9 mouse cellular contexts compared by ENCODE assay signal in the genomic region with DNA sequence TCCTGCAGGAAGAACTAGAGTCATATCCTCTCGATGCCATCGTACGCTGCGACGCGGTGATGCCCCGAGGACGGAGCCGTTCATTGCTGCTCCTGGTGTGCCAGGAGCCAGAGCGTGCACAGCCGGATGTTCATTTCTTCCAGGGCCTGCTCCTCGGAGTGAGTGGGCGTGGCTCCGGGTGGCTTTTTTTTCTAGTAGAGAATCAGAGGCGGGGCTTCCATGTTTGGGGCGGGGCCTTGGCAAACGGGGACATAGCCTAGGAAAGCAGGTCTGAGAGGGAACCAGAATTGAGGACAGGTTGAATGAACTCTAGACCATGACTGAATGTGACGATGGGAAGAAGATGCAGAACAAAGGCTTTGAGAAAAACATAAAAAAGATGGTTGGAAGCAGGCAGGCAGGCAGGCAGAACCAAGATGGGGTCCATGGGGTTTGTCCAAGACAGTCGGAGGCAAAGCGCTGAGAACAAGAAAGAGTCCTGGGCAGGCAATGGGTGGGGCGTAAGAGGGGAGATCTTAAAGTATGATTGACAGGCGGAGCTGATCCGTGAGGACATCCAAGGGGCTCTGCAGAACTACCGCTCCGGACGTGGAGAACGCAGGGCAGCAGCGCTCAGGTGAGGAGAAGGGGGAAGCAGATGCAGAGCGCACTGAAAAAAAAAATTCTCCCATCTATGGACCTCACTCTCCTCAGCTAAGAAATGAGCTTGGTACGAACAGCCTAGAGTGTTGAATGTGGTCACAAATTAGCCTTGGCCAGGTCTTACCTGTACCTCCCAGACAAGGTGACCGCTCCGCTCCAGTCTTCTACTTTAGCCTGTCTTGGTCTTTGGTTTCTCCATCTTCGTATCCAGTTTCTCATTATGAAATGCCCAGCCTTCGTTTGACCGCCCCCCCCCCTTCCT. TPM values are rescaled to one million over a fixed set of nuclear protein-coding genes. Genes with fewer than 3 reads are reported as not detected.
DNase-seq lines count a peak whose midpoint lies in the region; ATAC-seq and TF ChIP-seq lines count a peak whose summit lies in the region.
"Had no signal": no experiment of that assay in that cellular context is flagged by ENCODE, and none has a peak within 500 bp of the region (broad histone marks: within the 10 kb centered on the region; RNA-seq: fewer than 3 reads in every experiment).

No protein-coding gene starts in this region.

- ATAC-seq in CD4-positive, CD25-positive, alpha-beta regulatory T cell, adult 4 months, result peak; percentile 69
- peak; percentile 22 for ATAC-seq in heart, postnatal 0 days (ENCODE audit: insufficient read depth, low read depth)
- peak; percentile 34; the same call in 1 of the 2 replicates for ATAC-seq in liver, postnatal 0 days
- peak; percentile 61 for ATAC-seq in neural tube, embryonic 13.5 days (ENCODE audit: low read depth)

- TF ChIP-seq EP300 in heart, postnatal 0 days (IDR thresholded peaks at IDR 0.05; ENCODE audit: low read depth), result no peak
- no peak for TF ChIP-seq EP300 in liver, postnatal 0 days (IDR thresholded peaks at IDR 0.05; ENCODE audit: low read depth)

- H3K9ac ChIP-seq in heart, postnatal 0 days (replicated peaks; ENCODE audit: low read depth, low read length), result no peak overlapping the region; the same call in 1 of the 2 replicates
- H3K9ac ChIP-seq in liver, postnatal 0 days (replicated peaks), result no peak overlapping the region
- H3K9ac ChIP-seq in neural tube, embryonic 13.5 days, result peak overlapping the region; percentile 69

- no peak for TF ChIP-seq CTCF in heart, postnatal 0 days (IDR thresholded peaks at IDR 0.05; ENCODE audit: low read depth)
- TF ChIP-seq CTCF in liver, postnatal 0 days (IDR thresholded peaks at IDR 0.05; ENCODE audit: low read depth), result no peak

- peak; percentile 68 for DNase-seq in adrenal gland, postnatal 25 days
- DNase-seq in forebrain, embryonic 10.5 days (ENCODE audit: extremely low spot score, low spot score), result peak; percentile 68
- peak; percentile 45 for DNase-seq in heart, postnatal 0 days (ENCODE audit: low spot score)
- DNase-seq in kidney, postnatal 10 days, result peak; percentile 86
- peak; percentile 62 for DNase-seq in liver, postnatal 0 days
- no peak for DNase-seq in adipocyte (ENCODE audit: low spot score)

- WGBS in forebrain, embryonic 10.5 days, result 2% methylated on average over 35 of the region's 35 CpGs
- 5% methylated on average over 35 of the region's 35 CpGs for WGBS in heart, postnatal 0 days
- WGBS in liver, postnatal 0 days (ENCODE audit: insufficient replicate concordance), result 9% methylated on average over 35 of the region's 35 CpGs
- WGBS in neural tube, embryonic 13.5 days, result 2% methylated on average over 35 of the region's 35 CpGs

- H3K36me3 ChIP-seq in forebrain, embryonic 10.5 days (replicated peaks), result no peaks in the 10 kb centered on the region
- H3K36me3 ChIP-seq in heart, postnatal 0 days (replicated peaks; ENCODE audit: control insufficient read depth, insufficient read depth, low read length), result no peaks in the 10 kb centered on the region
- no peaks in the 10 kb centered on the region for H3K36me3 ChIP-seq in liver, postnatal 0 days (replicated peaks; ENCODE audit: insufficient read depth, low read length)
- H3K36me3 ChIP-seq in neural tube, embryonic 13.5 days, result no peaks in the 10 kb centered on the region

- peaks cover 70% of the 10 kb centered on the region for H3K27me3 ChIP-seq in forebrain, embryonic 10.5 days (ENCODE audit: poor library complexity, severe bottlenecking)
- H3K27me3 ChIP-seq in heart, postnatal 0 days (ENCODE audit: control insufficient read depth, insufficient read depth, low read length), result peaks cover 23% of the 10 kb centered on the region
- H3K27me3 ChIP-seq in liver, postnatal 0 days (ENCODE audit: insufficient read depth, low read length), result peaks cover 28% of the 10 kb centered on the region
- peaks cover 68% of the 10 kb centered on the region for H3K27me3 ChIP-seq in neural tube, embryonic 13.5 days

- peaks cover 23% of the 10 kb centered on the region for H3K4me1 ChIP-seq in forebrain, embryonic 10.5 days
- H3K4me1 ChIP-seq in heart, postnatal 0 days (ENCODE audit: control insufficient read depth, insufficient read depth), result no peaks in the 10 kb centered on the region
- peaks cover 7% of the 10 kb centered on the region; the same call in 1 of the 2 replicates for H3K4me1 ChIP-seq in liver, postnatal 0 days (ENCODE audit: insufficient read depth)
- H3K4me1 ChIP-seq in neural tube, embryonic 13.5 days (replicated peaks), result peaks cover 13% of the 10 kb centered on the region

- peak overlapping the region; percentile 61 for H3K4me2 ChIP-seq in heart, postnatal 0 days (ENCODE audit: low read depth, low read length)
- peak overlapping the region; percentile 63 for H3K4me2 ChIP-seq in liver, postnatal 0 days (ENCODE audit: low read depth, low read length)
- peak overlapping the region; percentile 75 for H3K4me2 ChIP-seq in neural tube, embryonic 13.5 days

- no peaks in the 10 kb centered on the region for H3K9me3 ChIP-seq in forebrain, embryonic 10.5 days
- H3K9me3 ChIP-seq in heart, postnatal 0 days (replicated peaks; ENCODE audit: control insufficient read depth, low read length), result no peaks in the 10 kb centered on the region
- H3K9me3 ChIP-seq in liver, postnatal 0 days (ENCODE audit: low read length), result no peaks in the 10 kb centered on the region
- H3K9me3 ChIP-seq in neural tube, embryonic 13.5 days, result no peaks in the 10 kb centered on the region

- peak overlapping the region; percentile 46 for H3K4me3 ChIP-seq in forebrain, embryonic 10.5 days
- H3K4me3 ChIP-seq in heart, postnatal 0 days (ENCODE audit: low read depth, low read length), result peak overlapping the region; percentile 43
- peak overlapping the region; percentile 36 for H3K4me3 ChIP-seq in liver, postnatal 0 days (ENCODE audit: low read depth, low read length)
- H3K4me3 ChIP-seq in neural tube, embryonic 13.5 days, result peak overlapping the region; percentile 46

- no peak overlapping the region for H3K27ac ChIP-seq in forebrain, embryonic 10.5 days
- no peak overlapping the region for H3K27ac ChIP-seq in heart, postnatal 0 days (ENCODE audit: low read depth)
- no peak overlapping the region for H3K27ac ChIP-seq in liver, postnatal 0 days (ENCODE audit: low read depth)
- no peak overlapping the region for H3K27ac ChIP-seq in neural tube, embryonic 13.5 days (replicated peaks)
- H3K27ac ChIP-seq: macrophage had no signal

RNA-seq across cellular contexts. Expression of a gene that starts 10.1 kb away (rescaled TPM):
- 10 to 100 TPM in 1 of 2 experiments, 1 to 10 TPM in 1; 6.5 to 14.5 TPM for polyA plus RNA-seq in CD4-positive, CD25-positive, alpha-beta regulatory T cell, adult 4 months (2017; shearing (Covaris generic))
- total RNA-seq in adrenal gland, postnatal 25 days (2021), result 8.0 and 10.1 TPM in 2 replicates
- polyA plus RNA-seq in forebrain, embryonic 10.5 days (2016; fragmentation: Nextera tagmentation; extraction: Ambion mirVana), result 1.3 and 2.4 TPM in 2 replicates
- 0.88 and 6.1 TPM in 2 replicates for total RNA-seq in heart, postnatal 0 days (2014; rRNA removed; ENCODE audit: low replicate concordance)
- polyA plus RNA-seq in heart, postnatal 0 days (2015; fragmentation: Nextera tagmentation; extraction: Ambion mirVana), result 1.00 and 4.0 TPM in 2 replicates
- 0.37 and 0.97 TPM in 2 replicates for polyA plus RNA-seq in liver, postnatal 0 days (2015; fragmentation: Nextera tagmentation; extraction: Ambion mirVana)
- polyA plus RNA-seq in neural tube, embryonic 13.5 days (2015; fragmentation: Nextera tagmentation; extraction: Ambion mirVana), result 12.1 and 12.9 TPM in 2 replicates

RNA-seq across cellular contexts. Expression of a gene that starts 25.1 kb away (rescaled TPM):
- 10 to 100 TPM; 17.4 to 27.8 TPM for polyA plus RNA-seq in CD4-positive, CD25-positive, alpha-beta regulatory T cell, adult 4 months (2017; shearing (Covaris generic))
- total RNA-seq in adrenal gland, postnatal 25 days (2021), result 17.3 and 19.0 TPM in 2 replicates
- 34.6 and 36.3 TPM in 2 replicates for polyA plus RNA-seq in forebrain, embryonic 10.5 days (2016; fragmentation: Nextera tagmentation; extraction: Ambion mirVana)
- total RNA-seq in heart, postnatal 0 days (2014; rRNA removed; ENCODE audit: low replicate concordance), result 19.4 and 70.3 TPM in 2 replicates
- polyA plus RNA-seq in heart, postnatal 0 days (2015; fragmentation: Nextera tagmentation; extraction: Ambion mirVana), result 24.9 and 28.0 TPM in 2 replicates
- polyA plus RNA-seq in liver, postnatal 0 days (2015; fragmentation: Nextera tagmentation; extraction: Ambion mirVana), result 7.0 and 7.8 TPM in 2 replicates
- polyA plus RNA-seq in neural tube, embryonic 13.5 days (2015; fragmentation: Nextera tagmentation; extraction: Ambion mirVana), result 35.9 and 38.6 TPM in 2 replicates

RNA-seq across cellular contexts. Expression of a gene that starts 31.0 kb away (rescaled TPM):
- 10 to 100 TPM; 13.5 to 27.7 TPM for polyA plus RNA-seq in CD4-positive, CD25-positive, alpha-beta regulatory T cell, adult 4 months (2017; shearing (Covaris generic))
- total RNA-seq in adrenal gland, postnatal 25 days (2021), result 94.4 and 98.3 TPM in 2 replicates
- 34.2 and 34.8 TPM in 2 replicates for polyA plus RNA-seq in forebrain, embryonic 10.5 days (2016; fragmentation: Nextera tagmentation; extraction: Ambion mirVana)
- total RNA-seq in heart, postnatal 0 days (2014; rRNA removed; ENCODE audit: low replicate concordance), result 89.1 and 105 TPM in 2 replicates
- 22.5 and 24.2 TPM in 2 replicates for polyA plus RNA-seq in heart, postnatal 0 days (2015; fragmentation: Nextera tagmentation; extraction: Ambion mirVana)
- 14.9 and 15.6 TPM in 2 replicates for polyA plus RNA-seq in liver, postnatal 0 days (2015; fragmentation: Nextera tagmentation; extraction: Ambion mirVana)
- 46.0 and 48.4 TPM in 2 replicates for polyA plus RNA-seq in neural tube, embryonic 13.5 days (2015; fragmentation: Nextera tagmentation; extraction: Ambion mirVana)

RNA-seq across cellular contexts. Expression of a gene that starts 45.7 kb away (rescaled TPM):
- 1 to 10 TPM; 6.9 to 8.3 TPM for polyA plus RNA-seq in CD4-positive, CD25-positive, alpha-beta regulatory T cell, adult 4 months (2017; shearing (Covaris generic))
- total RNA-seq in adrenal gland, postnatal 25 days (2021), result 0.94 and 2.2 TPM in 2 replicates
- 4.3 and 4.5 TPM in 2 replicates for polyA plus RNA-seq in forebrain, embryonic 10.5 days (2016; fragmentation: Nextera tagmentation; extraction: Ambion mirVana)
- 27.4 and 28.3 TPM in 2 replicates for total RNA-seq in heart, postnatal 0 days (2014; rRNA removed; ENCODE audit: low replicate concordance)
- 93.7 and 106 TPM in 2 replicates for polyA plus RNA-seq in heart, postnatal 0 days (2015; fragmentation: Nextera tagmentation; extraction: Ambion mirVana)
- 5.3 and 11.2 TPM in 2 replicates for polyA plus RNA-seq in liver, postnatal 0 days (2015; fragmentation: Nextera tagmentation; extraction: Ambion mirVana)
- 12.7 and 42.9 TPM in 2 replicates for polyA plus RNA-seq in neural tube, embryonic 13.5 days (2015; fragmentation: Nextera tagmentation; extraction: Ambion mirVana)

RNA-seq across cellular contexts. Expression of a gene that starts 53.5 kb away (rescaled TPM):
- polyA plus RNA-seq in CD4-positive, CD25-positive, alpha-beta regulatory T cell, adult 4 months (2017; shearing (Covaris generic)), result 1 to 10 TPM; 1.6 to 2.4 TPM
- total RNA-seq in adrenal gland, postnatal 25 days (2021), result 0.85 TPM in 1 of 2 replicates, not detected in the other
- 1.8 and 1.9 TPM in 2 replicates for polyA plus RNA-seq in forebrain, embryonic 10.5 days (2016; fragmentation: Nextera tagmentation; extraction: Ambion mirVana)
- total RNA-seq in heart, postnatal 0 days (2014; rRNA removed; ENCODE audit: low replicate concordance), result 4,764 and 5,473 TPM in 2 replicates
- 8,811 and 8,917 TPM in 2 replicates for polyA plus RNA-seq in heart, postnatal 0 days (2015; fragmentation: Nextera tagmentation; extraction: Ambion mirVana)
- 0.27 and 0.46 TPM in 2 replicates for polyA plus RNA-seq in liver, postnatal 0 days (2015; fragmentation: Nextera tagmentation; extraction: Ambion mirVana)
- polyA plus RNA-seq in neural tube, embryonic 13.5 days (2015; fragmentation: Nextera tagmentation; extraction: Ambion mirVana), result 1.8 and 3.6 TPM in 2 replicates
